Mouse (Mus musculus) liver, adult 2 months (tissue): Measurements from ENCODE around the gene Fmod. TPM values are rescaled to one million over a fixed set of nuclear protein-coding genes. Genes with fewer than 3 reads are reported as not detected.

Experiments used
- DNase-seq: peaks from one replicate; pipeline ENCODE4 v3.0.0-alpha.2; 2011; ENCODE audit warnings: low read depth, low spot score; ENCODE audit errors: extremely low read depth
- H3K27ac ChIP-seq: fragments of 200-500 bp; replicated peaks from 2 replicates; pipeline ENCODE4 v1.5.1; 2012; ENCODE audit warnings: low read depth, mild to moderate bottlenecking, control low read depth, inconsistent platforms, low read length; ENCODE audit not compliant: insufficient read depth
- H3K27me3 ChIP-seq: fragments of 200-500 bp; 2 replicates; pipeline ENCODE4 v1.6.1; 2012; ENCODE audit warnings: mild to moderate bottlenecking, moderate library complexity, low read length, inconsistent platforms; ENCODE audit not compliant: control insufficient read depth, insufficient read depth
- H3K36me3 ChIP-seq: fragments of 200-500 bp; 2 replicates; pipeline ENCODE4 v1.6.1; 2012; ENCODE audit warnings: low read length, inconsistent platforms; ENCODE audit not compliant: control insufficient read depth, insufficient read depth
- H3K4me1 ChIP-seq: fragments of 200-500 bp; 2 replicates; pipeline ENCODE4 v1.6.1; 2011; ENCODE audit warnings: low read length; ENCODE audit not compliant: control insufficient read depth, insufficient read depth
- H3K4me3 ChIP-seq: fragments of 200-500 bp; 2 replicates; pipeline ENCODE4 v1.5.1; 2011; ENCODE audit warnings: low read depth, mild to moderate bottlenecking, control low read depth, low read length, moderate library complexity; ENCODE audit not compliant: insufficient read depth
- H3K79me2 ChIP-seq: fragments of 200-500 bp; 2 replicates; pipeline ENCODE4 v1.6.1; 2012; ENCODE audit warnings: inconsistent platforms, mild to moderate bottlenecking, low read length, moderate library complexity; ENCODE audit not compliant: control insufficient read depth, insufficient read depth
- H3K9ac ChIP-seq: fragments of 200-500 bp; 2 replicates; pipeline ENCODE4 v1.6.1; 2012; ENCODE audit warnings: low read depth, mild to moderate bottlenecking, control low read depth, inconsistent platforms, low read length
- CTCF ChIP-seq: fragments of 200-500 bp; IDR thresholded peaks from 2 replicates; pipeline ENCODE4 v1.5.1; 2011; ENCODE audit warnings: low read depth, low read length, control low read depth
- POLR2A ChIP-seq: fragments of 200-500 bp; IDR thresholded peaks from 2 replicates; pipeline ENCODE4 v1.6.1; 2011; ENCODE audit warnings: low read length, control low read depth; ENCODE audit not compliant: insufficient read depth; ENCODE audit errors: extremely low read depth
- WGBS: fragments of 180-500 bp; shearing (Covaris S2); methylation state at CpG from one replicate; pipeline ENCODE4 v1.1.7; 2018; 5-methylcytosine and 5-hydroxymethylcytosine counted together
- polyA plus RNA-seq: library from polyadenylated mRNA; depleted of rRNA; stranded (reverse); fragments of >200 nt; gene quantifications from 2 replicates; pipeline ENCODE4 v1.2.3, GENCODE M21; 2012
- total RNA-seq: library from RNA; depleted of rRNA; stranded (reverse); fragments of >200 nt; gene quantifications from 2 replicates; pipeline ENCODE4 v1.2.3, GENCODE M21; 2014

Gene Fmod
- total and polyA plus RNA-seq, 2 experiments, result 0.46 to 0.99 TPM

DNA sequence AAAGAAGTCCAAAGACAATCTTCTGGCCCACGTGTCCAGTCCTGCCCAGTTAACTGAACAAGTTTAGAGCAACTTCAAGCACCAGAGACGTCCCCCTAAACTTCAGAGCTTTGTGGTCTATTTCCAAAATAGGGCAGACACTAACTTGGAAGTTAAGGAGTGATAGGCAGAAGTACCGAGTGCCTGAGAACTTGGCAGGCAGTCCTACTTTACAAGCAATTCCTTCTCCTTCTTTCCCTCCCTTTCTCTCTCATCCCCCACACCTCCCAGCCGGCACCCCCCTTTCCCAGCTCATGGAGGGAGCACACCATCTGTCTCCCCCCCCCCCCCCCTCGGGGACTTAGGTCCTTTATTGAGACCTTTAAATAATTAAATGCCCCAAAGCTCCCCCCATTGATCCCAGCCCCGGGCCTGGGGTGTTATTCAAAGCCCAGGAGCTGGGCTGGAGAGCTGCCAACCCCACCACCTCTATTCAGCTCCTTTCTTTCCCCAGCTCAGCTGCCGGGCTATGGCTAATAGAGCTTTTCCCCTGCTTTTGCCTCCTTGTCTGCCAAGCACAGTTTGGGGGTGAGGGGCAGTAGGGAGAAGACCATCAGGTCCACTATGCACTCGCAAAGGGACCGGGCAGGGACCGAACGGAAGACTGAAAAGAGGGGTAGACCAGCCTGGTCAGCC, 25.5 kb downstream of the Fmod start:
- no peak for DNase-seq
- TF ChIP-seq CTCF (no peak), POLR2A (no peak)
- WGBS, result 57% methylated on average over 11 of the region's 11 CpGs
- H3K9ac ChIP-seq, result peak overlapping the region; percentile 65; the same call in 1 of the 2 replicates
- H3K27ac ChIP-seq, result peak overlapping the region; percentile 43
- no peaks in the 10 kb centered on the region for H3K79me2 ChIP-seq
- no peak overlapping the region for H3K4me3 ChIP-seq
- H3K36me3 ChIP-seq, result no peaks in the 10 kb centered on the region
- peaks cover 20% of the 10 kb centered on the region for H3K4me1 ChIP-seq
- H3K27me3 ChIP-seq, result no peaks in the 10 kb centered on the region

DNA sequence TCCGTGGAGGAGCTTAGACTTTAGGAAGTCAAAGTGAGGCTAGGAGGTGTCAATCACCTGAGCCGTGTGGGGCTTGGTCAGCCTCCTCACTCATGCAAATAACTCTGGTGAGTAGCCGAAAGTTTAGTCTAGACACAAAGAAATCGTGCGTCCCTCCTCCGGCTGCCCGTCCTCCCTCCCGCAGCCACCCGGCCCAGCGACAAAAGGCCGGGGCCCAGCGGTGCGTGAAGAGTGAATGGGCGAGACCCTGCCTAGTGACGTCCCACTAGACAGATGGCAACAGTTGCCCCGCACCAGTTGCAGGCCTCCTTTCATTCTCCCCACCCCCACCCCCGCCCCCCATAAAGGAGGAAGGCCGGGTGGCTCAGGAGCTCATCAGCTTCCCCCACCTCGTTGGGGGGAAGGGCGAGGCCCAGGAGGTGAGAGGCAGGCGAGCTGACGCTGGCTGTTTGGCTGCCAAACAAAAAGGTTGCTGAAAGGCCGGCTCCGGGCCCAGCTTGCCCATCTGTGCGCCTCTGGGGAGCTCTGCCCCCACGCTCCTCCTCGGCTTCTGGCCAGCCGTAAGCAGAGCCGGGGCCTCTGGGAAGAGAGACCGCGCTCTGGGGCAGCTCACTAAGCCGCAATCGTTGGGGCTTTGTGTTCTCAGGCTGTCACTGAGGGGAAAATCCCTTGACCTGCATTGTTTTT, 26.2 kb downstream of the Fmod start:
- Histone ChIP-seq H3K4me1 (peaks cover 20% of the 10 kb centered on the region), H3K4me3 (peak overlapping the region; percentile 35; the same call in 1 of the 2 replicates), H3K79me2 (no peaks in the 10 kb centered on the region), H3K27ac (peak overlapping the region; percentile 78), H3K27me3 (no peaks in the 10 kb centered on the region), H3K36me3 (no peaks in the 10 kb centered on the region), H3K9ac (peak overlapping the region; percentile 65)
- DNase-seq, result no peak
- TF ChIP-seq POLR2A (no peak), CTCF (no peak)
- WGBS, result 11% methylated on average over 33 of the region's 33 CpGs

DNA sequence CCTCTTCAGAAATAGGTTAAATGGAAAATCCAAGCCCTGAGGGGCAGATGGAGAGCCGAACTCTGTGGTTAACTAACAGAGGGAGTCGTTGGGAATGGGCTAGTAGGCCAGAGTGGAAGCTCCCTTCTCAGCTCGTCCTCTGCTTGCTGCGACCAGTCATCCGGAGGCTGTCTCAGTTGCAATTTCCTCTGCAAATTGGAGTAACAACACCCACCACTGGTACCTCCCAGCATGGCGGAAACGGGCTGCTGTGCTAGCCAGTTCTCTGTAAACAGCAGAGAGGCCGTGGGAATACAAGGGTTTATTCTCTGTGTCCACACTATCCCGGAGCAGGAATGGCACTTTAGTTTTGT, 26.7 kb downstream of the Fmod start:
- Histone ChIP-seq H3K79me2 (no peaks in the 10 kb centered on the region), H3K4me3 (peak overlapping the region; percentile 35; the same call in 1 of the 2 replicates), H3K36me3 (no peaks in the 10 kb centered on the region), H3K27me3 (no peaks in the 10 kb centered on the region), H3K27ac (peak overlapping the region; percentile 78), H3K9ac (peak overlapping the region; percentile 65), H3K4me1 (peaks cover 20% of the 10 kb centered on the region)
- TF ChIP-seq POLR2A, result no peak
- no peak for TF ChIP-seq CTCF
- 34% methylated on average over 9 of the region's 9 CpGs for WGBS
- DNase-seq, result no peak

DNA sequence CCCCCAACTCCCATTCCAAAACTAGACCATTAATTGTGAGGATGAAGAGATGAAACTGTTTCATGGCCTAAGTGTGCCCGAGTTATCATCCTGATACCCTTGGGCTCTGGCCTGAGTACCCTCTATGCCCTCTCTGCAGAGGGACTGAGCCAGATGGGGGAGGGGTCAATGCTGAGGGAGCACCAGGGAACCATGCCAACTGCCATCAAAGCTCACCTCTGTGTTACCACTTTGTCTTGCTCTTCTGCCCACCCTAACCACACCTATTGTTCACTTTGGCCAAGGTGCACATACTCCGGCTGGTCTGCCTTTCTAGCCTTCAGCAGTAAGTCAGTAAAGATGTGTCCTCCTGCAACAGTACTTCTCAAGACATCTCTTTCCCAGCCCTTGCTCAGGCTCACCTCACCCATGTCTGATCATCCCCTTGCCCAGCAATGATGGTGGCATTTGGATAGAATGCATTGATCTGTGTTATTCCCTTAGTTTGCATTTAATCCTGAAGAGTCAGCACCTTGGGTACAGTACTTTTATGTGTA, 27.3 kb downstream of the Fmod start:
- Histone ChIP-seq H3K4me3 (no peak overlapping the region), H3K4me1 (peaks cover 20% of the 10 kb centered on the region), H3K27ac (peak overlapping the region; percentile 78), H3K9ac (no peak overlapping the region), H3K36me3 (no peaks in the 10 kb centered on the region), H3K27me3 (no peaks in the 10 kb centered on the region), H3K79me2 (no peaks in the 10 kb centered on the region)
- DNase-seq, result no peak
- TF ChIP-seq CTCF, result no peak
- TF ChIP-seq POLR2A, result no peak
- WGBS, result 96% methylated on average over 2 of the region's 2 CpGs

DNA sequence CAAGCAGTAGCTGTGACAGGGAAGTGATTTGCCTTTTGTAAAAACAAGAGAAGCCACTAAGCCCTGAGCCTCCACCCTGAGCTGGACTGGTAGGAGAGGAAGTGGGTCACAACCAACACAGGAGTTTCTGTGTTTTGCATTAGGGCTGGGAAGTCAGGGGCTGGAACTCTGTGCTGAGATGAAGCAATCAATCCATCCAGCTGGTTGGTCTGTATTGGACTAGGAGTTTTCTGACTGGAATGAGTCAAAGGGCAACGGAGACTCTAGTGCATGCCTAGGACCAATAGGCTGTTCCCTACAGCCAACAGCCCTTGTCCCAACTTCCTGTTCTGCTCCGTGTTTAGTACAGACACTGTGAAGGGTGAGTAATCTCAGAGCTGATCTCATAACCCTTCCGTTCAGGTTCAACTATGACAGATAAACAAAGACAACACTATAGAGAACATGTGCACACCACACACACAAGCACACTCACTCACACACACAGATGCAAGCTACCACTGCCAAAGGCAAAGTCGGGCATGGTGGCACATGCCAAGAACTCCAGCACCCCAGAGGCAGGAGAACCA, 28.3 kb downstream of the Fmod start:
- Histone ChIP-seq H3K79me2 (no peaks in the 10 kb centered on the region), H3K27ac (peak overlapping the region; percentile 82), H3K4me1 (peaks cover 20% of the 10 kb centered on the region), H3K4me3 (no peak overlapping the region; the same call in 1 of the 2 replicates), H3K36me3 (no peaks in the 10 kb centered on the region), H3K27me3 (no peaks in the 10 kb centered on the region), H3K9ac (peak overlapping the region; percentile 43)
- TF ChIP-seq POLR2A, result no peak
- TF ChIP-seq CTCF, result no peak
- WGBS, result 8% methylated on average over 4 of the region's 4 CpGs
- DNase-seq, result peak; percentile 94

DNA sequence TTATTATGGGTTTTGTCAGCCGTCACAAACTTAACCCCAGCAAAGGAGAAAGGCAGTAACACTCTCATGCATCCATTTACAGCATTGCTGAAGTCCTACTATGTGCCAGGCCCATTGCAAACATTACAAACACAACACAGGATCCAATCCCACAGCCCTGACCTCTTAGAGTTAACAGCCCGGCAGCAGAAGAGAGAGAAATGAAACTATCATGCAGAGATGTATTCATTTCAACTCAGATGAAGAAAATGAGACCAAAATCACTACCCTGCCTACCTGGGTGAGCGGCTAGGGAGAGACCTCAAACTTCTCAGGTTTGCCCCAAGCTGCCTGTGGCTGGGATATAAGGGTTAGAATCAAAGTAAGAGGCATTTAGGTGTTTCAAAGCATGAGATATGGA, 29.5 kb downstream of the Fmod start:
- Histone ChIP-seq H3K36me3 (no peaks in the 10 kb centered on the region), H3K4me3 (no peak overlapping the region), H3K27me3 (no peaks in the 10 kb centered on the region), H3K79me2 (no peaks in the 10 kb centered on the region), H3K9ac (no peak overlapping the region), H3K4me1 (peaks cover 23% of the 10 kb centered on the region), H3K27ac (no peak overlapping the region)
- 36% methylated on average over 3 of the region's 3 CpGs for WGBS
- DNase-seq, result no peak
- TF ChIP-seq POLR2A (no peak), CTCF (no peak)
